Mouse (Mus musculus) heart, adult 9 months (tissue): ENCODE measurements around the gene Ppp1r3c.
"Not testable (repeated sequence)": the region's sequence is repeated elsewhere in the genome, so short reads cannot be mapped to it uniquely, and the experiment has no call there.

ENCODE experiments used
- DNase-seq, 2 experiments: peaks; one replicate each; pipeline ENCODE4 v3.0.0; 2022; ENCODE audit warnings: low spot score in 2 of 2

The Ppp1r3c gene

DNA sequence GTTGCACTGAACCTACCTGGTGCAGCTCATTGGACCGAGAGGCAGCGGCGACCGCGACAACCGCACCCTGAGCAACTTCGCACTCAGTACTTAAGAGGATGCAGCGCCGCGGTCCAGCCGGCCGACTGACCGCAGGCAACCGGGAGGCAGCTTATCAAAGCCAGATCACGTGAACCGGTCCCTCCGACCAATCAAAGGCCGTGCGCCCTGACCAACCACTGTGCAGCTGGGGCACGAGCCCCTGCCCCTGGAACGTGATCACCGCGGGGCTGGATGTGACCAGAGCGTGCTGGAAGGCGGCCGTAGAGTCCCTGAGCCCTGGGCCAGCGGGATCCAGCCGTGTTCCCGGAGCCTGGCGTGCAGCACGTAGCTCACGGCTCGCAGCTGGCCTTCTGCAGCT, at the start of gene Ppp1r3c:
Gene Ppp1r3c, minus strand, starts transcription at position 117 of the 400 bp plus-strand sequence.
- DNase-seq: peak; percentile 97 to 98

DNA sequence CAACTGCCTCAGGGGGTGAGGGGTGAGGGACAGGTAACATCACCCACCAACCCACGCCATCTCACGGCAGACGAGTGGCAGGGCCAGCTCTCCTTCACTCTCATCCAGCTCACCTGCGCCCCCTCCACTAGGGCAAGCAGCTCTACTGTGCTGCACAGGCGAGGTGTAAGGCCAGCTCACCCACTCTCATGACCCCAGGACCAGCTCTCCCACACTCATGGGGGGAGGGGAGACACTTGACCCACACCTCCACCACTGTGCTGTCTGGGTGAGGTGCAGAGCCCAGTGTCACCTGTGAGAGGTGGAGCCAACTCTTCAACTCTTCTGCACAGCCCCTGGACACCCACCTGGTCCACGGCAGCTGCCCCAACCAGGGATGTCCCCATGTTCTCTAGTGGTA, 46.7 kb upstream of the Ppp1r3c start:
- no peak for DNase-seq

DNA sequence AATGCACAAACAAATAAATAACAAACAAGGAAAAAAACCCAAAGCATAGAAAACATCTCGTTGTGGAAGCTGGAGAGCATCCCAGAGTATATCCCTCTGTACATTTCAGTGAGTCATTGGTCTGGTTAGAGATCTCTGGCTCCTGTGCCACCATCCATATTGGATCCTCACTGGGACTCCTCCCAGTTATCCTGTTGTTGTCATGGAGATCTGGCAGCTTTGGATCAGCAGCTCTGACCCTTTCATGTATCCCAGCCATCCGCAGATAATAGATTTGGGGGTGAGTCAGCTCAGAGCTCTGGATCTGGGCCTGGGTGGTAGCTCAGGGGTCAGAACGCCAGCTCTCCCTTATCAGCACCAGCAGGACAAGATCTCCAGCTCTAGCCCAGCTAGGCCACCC, 46.1 kb upstream of the Ppp1r3c start:
- no peak for DNase-seq

DNA sequence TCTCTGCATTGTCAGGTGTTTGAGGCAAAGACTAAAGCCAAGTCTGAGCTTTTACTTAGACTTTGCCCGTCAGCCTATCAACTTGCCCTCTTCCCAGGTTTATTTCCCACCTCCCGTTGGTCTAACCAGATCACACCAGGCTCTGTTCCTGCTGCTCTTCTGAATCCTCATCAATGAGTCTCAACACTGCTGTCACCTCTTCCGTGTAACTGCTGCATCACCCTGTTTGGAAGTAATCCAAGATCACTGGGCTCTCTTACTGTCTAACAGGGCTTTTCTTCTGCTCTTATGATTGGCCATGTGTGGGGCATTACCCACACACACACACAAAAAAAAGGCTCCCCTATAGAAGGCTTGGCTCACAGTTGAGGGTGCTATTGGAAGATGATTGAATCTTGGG, 45.5 kb upstream of the Ppp1r3c start:
- no peak for DNase-seq

DNA sequence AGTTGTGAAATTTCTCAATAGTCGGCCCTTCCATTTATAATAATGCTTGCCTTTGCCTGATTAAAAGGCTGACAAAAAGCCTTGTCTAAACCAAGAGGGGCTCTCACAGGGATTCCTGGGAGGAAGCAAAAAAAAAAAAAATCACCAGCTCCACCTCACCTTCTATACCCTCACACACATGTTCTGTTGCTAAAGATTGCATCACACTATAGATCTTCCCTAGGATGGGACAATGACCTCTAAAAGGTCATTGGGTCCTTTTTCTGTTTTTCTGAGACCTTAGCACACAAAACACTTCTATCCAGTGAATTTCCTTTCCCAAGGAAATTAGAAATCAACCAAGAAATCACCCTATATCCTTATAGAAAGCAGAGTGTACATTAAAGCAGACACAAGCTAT, 43.9 kb upstream of the Ppp1r3c start:
- no peak for DNase-seq

DNA sequence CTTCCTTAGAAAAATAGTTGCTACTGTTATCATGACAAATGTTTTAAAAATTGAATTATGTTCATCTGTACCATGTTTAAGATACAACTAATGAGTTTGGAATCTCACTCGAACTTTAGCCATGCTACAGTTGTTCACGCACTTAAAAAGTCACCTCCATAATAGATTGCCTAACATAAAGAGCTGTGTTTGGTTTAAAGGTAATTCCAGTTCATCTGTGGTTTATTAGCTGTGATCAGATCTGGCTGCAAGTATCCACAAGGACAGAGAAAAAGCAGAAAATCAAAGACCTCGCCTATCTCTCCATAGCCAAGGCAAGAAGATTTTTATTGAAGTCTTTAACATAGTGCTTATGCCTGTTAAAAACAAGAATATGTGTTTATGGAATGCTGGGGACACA, 43.3 kb upstream of the Ppp1r3c start:
- no peak for DNase-seq

DNA sequence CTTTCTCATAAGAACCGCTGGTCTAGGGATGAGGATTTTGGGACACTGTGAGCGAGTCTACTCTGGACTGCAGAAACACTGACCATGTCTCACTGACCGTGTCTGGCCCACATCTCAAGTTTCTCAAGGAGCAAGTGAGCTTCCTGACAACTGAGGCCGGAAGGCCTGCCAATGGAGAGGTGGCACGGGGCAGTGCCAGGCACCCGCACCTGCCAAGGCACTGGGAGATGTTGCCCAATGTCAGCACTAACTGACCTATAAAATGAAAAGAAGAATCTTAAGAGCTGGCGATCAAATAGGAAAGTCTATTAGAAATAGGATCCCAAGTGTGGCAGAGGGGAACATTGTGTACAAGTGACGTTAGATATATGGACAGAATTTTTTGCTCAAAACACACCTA, 39.1 kb upstream of the Ppp1r3c start:
- DNase-seq: no peak

DNA sequence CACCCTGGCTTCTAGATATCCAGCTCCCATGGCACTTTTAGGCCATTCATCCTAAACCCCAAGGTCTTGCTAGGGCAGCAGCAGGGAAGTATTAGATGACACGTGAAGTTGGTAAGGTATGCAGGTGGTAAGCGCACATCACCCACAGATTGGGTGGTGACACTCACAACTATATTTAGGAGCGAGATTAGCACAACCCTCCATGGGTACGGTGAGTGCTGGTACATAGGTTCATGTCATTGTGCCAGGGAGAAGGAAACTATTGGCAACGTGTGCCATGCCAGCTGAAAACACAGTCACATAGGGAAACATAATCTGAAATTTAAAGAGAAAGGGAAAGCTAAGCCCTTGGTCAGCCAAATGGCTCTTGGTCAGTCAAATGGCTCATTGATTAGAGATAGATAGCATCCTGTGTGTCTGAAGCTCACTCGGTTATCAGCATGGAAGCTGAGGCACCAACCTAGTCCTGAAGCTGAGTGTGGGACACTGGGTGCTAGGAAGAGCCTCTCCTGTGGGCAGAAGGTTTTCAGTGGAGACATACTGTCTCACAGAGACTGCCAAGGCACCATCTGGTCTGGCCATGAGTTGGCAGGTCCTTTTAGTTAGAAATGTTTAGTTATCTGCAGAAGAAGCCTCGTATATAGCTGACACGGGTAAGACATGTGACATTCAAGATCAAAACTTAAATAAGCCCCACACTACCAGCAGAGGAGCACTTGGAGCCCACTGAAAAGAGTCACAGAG, 37.4 kb upstream of the Ppp1r3c start:
- DNase-seq: no peak

DNA sequence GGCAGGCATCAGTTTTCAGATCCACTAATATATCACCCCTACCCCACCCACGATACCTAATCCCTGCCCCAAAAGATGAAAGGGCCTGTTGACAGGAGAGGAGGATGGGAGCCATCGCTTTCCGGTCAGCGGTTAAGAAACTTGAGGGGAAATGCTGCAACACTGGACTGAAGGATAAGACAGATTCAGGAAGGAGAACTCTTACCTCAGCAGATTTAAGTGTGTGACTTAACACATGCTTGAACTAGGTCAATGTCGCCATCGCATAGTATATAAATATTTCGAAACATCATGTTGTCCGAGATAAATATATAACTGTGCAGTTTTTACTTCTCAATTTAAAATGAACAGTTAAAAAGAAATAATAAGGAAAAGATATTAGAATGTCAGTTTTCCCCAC, 31.6 kb upstream of the Ppp1r3c start:
- peak in 1 of 2 experiments; percentile 4 for DNase-seq

DNA sequence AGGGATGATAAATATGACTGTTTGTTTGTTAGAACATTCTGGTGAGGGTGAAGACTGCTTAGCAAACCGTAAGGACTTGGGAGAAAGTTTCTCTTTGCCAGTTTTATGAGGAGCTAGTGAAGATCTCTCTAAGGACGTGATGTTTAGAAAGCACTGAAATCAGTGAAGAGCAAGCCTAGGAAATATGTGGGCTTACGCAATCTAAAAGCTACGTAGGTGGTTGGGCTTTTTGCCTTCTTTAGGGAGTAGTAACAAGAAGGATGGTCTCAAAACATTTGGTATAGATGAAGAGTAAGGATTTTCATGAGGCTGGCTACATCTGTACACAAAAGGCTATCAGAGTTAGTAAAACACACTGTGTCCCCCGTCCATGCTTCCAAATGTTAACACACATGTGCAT, 28.0 kb upstream of the Ppp1r3c start:
- no peak for DNase-seq

DNA sequence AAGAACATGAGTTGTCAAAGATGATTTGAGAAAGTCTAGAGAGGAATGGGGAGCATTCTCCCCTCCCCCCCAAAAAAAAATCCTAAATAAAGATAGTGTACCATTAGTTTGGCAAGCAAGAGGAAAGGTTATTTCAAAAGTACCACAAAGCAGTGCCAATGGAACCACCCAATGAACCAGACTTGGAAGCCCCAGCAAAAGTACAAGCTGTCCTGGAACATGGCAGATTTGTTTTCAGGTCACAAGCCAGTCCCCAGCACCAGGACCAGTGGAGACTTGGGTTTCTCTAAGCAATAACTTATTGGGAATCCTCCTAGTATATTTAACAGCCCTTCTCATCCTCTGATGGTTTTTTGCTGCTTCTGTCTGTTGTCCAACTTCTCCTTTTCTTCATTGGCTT, 12.5 kb upstream of the Ppp1r3c start:
- DNase-seq: no peak

DNA sequence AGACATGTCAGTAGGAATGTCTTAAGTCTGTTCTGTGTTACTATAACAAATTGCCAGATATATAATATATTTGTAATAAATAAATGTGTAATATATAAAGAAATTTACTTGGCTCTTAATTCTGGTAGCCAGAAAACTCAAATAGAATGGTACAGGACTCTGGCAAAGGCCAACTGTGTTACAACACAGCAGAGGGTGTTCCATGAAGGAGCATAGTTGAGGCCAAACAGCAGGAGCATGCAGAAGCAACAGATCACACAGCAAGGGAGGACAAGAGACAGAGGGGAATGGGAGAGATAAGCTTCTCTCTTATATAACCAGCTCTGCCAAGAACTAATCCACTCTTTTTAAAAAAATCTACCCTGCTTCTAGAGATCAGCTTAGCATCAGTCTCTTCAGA, 5.9 kb upstream of the Ppp1r3c start:
- DNase-seq: no peak

DNA sequence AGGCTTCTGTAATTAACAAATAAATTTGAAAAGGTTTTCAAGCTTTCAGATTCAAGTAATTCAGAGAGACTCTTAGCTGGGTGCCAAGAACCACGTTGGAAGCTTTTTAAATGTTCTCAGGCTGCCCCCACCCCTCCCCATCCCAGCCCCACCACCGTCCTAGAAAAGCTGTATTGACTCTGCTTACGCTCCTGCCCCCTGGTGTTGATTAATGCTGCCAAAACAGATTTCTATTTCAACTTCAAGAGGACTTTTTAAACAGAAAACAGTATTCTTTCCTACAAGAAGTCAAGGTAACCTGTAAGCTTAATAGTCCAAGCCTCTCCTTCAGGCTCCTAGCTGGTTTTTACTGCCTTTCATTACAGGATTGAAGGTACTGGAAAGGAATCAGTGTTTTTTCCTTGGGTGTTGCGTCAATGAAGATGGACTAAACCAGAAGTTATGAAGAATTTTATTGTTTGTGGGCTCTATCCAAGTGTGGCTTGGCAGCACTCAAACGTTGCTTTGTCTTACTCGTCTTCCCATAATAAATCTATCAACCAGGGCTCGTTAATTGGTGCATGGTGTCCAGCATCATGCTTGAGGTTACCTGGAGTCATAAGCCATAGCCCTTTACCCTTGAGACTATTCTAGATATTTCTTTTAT, 3.2 kb upstream of the Ppp1r3c start:
- peak in 1 of 2 experiments; percentile 44 for DNase-seq

DNA sequence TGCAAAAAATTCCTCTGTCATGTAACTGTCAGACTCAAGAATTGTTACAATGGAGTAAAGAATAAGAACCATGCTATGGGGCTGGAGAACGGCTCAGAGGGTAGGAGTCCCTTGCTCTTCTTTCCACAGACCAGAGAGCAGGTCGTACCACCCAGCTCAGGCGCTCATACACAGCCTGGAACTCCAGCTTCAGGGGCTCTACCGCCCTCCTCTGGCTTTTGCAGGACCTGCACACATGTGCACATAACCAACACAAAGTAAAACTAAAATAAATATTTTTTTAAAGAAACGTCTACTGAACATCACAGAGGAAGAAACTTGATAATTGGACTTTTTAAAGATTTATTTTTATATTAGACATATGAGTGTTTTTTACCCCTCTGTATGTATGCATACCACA, 1.6 kb upstream of the Ppp1r3c start:
- no peak for DNase-seq

DNA sequence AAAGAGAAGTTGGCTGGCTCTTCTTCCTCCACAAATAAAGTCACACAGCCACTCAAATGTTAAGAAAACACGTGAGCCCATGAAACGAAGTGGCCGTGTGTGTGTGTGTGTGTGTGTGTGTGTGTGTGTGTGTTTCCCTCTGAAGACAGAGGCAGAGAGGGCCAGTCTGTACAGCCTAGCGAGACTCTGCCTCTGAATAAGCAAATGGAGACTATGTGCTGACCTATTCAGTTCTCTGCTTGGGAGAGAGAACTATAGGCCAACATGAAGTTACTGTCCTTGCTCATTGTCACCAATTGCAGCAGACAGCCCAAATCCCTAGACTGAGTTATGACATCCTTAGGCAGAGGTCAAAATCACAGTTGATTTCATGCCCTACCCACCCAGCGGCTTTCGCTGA, 634 bp upstream of the Ppp1r3c start:
- DNase-seq: no peak

DNA sequence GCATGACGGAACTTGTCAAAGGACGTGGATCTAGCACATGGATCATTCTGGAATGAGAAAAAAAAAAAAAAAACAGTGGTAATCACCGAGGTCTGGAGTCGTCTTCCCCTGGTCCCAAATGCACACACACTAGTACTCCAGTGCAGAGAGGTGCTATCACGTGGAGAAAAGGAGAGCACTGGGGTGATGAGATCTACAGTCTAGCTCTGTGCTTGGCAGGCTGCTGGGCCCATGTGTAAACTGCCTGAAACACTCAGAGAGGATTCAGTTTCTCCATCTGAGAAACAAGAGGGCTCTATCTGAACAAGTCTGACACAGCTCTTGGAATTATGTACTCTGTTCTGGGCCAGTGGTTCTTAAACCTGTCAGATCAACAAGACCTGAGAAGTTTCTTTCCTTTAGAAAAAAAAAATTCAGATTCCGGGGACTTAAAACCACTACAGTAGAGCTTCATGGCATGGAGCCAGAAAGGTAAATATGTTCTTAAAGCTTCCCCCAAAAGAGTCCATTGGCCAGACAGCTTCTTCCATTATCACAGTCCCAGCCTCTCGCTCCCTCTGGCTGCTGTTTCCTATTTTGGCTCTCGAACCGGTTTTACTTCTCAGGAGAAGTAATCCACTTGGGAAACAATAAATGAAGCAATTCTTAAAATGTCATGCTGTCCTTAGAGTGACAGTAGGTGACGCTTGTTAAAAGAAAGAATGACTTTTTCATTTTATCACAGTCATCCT, 2.0 kb downstream of the Ppp1r3c start:
- DNase-seq: peak in 1 of 2 experiments; percentile 26

DNA sequence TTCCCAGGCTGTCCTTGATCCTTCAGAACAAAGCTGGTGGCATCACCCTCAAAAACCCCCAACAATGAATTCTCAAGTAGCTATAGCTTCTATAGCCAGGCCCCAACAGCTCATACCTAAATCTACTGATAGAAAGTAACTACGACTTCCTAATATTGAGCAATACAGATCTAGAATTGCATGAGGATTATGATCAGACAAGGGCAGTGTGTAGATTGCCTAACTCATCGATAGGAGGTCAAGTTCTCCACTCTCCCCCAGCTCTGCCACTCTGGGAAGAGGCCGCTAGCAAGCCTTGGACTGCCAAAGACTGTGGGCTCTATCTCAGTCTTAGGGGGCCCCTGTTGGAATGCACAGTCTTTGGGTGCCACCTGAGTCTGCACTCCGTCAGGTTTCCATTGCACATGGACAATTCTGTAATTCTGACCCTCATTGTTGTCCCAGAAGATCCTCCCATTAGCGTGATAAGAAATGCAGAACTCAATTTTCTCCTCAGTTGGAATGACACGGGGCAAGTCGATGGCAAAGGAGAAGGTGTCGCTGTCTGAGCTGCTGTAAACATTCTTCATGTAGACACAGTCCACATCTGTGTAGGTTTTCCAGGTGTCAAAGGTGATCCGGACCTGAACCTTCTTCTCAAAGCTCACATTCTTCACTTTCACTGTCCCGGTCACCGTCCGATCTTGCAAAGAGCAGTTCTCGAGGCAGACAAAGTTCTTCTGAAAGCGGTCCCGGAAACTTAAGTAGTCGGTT, 3.1 kb downstream of the Ppp1r3c start:
- DNase-seq: no peak

DNA sequence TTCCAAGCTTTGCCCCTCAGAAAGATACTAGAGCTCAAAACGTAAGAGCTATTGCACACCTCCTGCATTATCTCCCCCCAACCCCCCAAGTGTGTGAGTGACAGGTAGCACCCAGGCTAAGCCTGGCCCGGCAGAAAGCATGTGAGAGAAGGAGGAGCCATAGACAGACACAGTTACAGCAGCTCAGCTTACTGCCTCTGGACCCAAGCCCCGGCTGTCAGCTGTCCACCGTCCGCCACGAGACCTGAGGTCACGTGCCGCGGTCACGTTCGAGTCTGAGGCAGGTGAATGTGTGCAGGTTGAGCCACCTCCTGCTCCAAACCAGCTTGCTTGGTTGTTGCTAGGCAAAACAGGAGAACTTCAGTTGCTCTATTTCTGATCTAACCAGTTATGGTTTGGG, 5.1 kb downstream of the Ppp1r3c start:
- peak in 1 of 2 experiments; percentile 46 for DNase-seq

DNA sequence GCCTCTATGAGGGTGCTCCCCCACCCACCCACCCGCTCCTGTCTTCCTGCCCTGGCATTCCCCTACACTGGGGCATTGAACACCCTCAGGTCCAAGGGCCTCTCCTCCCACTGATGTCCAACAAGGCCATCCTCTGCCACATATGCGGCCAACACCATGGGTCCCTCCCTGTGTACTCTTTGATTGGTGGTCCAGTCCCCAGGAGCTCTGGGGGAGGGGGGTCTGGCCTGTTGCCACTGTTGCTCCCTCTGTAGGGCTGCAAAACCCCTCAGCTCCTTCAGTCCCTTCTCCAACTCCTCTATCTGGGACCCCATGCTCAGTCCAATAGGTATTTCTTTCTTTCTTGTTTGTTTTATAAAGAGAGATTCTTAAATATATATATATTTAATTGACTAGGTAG, 6.0 kb downstream of the Ppp1r3c start:
- DNase-seq: not testable (repeated sequence)

DNA sequence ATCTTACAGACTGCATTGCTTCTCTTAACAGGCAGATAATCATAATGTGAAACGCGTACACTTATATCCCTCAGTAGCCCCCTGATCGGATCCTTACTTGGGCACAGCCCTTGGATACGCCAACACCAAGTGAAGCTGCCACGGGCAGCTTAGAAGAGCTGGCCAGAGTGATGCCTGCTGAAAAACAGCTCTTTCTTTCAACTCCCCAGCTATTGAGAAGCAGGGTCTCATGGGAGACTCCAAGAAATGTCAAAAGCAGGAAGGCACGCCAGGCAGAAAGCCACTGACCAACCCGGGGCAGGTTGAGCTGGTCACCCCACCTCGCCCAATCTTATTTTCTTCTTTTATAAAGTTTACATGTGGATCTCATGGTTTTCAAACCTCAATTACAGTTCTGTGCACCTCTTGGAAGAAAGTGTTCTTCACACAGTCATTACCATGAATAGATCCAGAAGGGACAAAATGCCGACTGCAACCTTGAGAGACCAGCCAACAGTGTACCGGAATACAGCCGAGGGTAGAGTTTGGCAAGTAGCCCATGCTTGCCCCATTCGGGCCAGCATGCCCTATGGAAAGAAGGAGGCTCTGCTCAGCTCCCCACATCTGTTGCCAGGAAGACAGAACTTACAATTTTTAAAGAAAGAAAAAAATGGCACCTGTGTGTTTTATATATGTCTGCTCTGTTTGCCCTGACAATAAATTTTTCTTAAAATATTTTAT, 7.6 kb downstream of the Ppp1r3c start:
- DNase-seq: no peak

DNA sequence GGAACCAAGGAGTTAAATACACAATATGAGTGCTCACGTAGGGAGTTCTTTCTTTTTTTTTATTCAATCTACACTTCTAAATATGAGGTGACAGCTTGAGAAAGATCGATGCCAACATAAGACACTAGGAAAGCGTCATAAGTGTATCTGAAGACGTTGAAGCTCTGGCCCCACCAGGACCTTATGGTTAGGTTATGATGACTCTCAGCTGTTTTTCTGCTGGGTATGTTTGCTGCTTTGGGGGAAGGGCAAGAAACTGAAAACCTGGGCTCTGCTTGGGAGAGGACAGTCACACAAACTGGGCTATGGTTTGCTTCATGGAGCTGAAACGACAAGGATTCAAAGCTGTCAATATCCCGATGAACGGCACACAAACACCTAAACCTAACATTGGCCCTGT, 11.5 kb downstream of the Ppp1r3c start:
- DNase-seq: no peak

DNA sequence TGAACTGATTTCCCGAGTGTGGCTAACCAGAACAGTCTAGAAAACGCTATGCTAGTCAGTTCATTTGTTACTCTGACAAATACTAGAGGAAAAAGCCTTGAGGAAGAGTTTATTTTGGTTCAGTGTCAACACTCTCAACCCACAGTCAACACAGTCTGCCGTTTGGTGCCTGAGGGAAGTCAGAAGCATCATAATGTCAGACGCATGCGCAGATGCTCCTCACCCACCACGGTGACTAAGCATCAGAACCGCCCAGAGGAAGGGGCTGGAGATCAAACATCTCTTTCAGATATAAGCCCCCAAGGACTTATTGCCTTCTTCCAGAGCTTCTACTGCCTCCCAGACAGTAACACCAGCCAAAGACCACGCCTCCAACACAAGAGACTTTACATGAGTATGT, 15.3 kb downstream of the Ppp1r3c start:
- DNase-seq: no peak
